Mouse (Mus musculus) adrenal gland, postnatal 36 days (tissue): ENCODE measurements around the gene Dmpk. TPM values are rescaled to one million over a fixed set of nuclear protein-coding genes. Genes with fewer than 3 reads are reported as not detected.
"Not testable (repeated sequence)": the region's sequence is repeated elsewhere in the genome, so short reads cannot be mapped to it uniquely, and the experiment has no call there.

ENCODE experiments used
- DNase-seq, 2 experiments: peaks; one replicate each; pipeline ENCODE4 v3.0.0; 2021; ENCODE audit warnings: mixed read lengths in 1 of 2
- long read RNA-seq, 2 experiments: library from polyadenylated mRNA; stranded (forward); transcript quantifications; one replicate each; pipeline ENCODE4 v2.0.0; 2021; ENCODE audit warnings: borderline sequencing depth in 2 of 2
- total RNA-seq, 2 experiments: library from RNA; stranded (reverse); gene quantifications; 2 replicates each; pipeline ENCODE4 v1.2.3; 2021

Dmpk gene
- 100 to 1,000 TPM in 1 of 2 experiments, 10 to 100 TPM in 1; 81.5 to 110 TPM for total RNA-seq
- long read RNA-seq, experiment 1, transcript Dmpk-201 (15 exons, 2,761 nt), result major isoform, 15 of 80 reads
- long read RNA-seq, experiment 1, partial matches to known transcripts, result 4 of 80 reads
- long read RNA-seq, experiment 1, other reads (novel, unspliced or antisense), result 57 of 80 reads
- long read RNA-seq, experiment 2, transcript Dmpk-201 (15 exons, 2,761 nt), result major isoform, 6 of 39 reads
- long read RNA-seq, experiment 2, partial matches to known transcripts, result 4 of 39 reads
- long read RNA-seq, experiment 2, other reads (novel, unspliced or antisense), result 28 of 39 reads

- DNase-seq, result peak; percentile 67 to 80
Measured at GRCm38 (mm10) chr7:19083701-19084100, at the start of gene Dmpk. Dmpk (plus strand) TSS chr7:19083849.

- peak; percentile 54 to 56 for DNase-seq
Measured at GRCm38 (mm10) chr7:19044616-19045015, 39.0 kb upstream of the Dmpk start.

GRCm38 (mm10) chr7:19046286-19047069 lies 37.2 kb upstream of the Dmpk start:
- DNase-seq, result peak; percentile 83 to 87

- DNase-seq, result no peak
Measured at GRCm38 (mm10) chr7:19048006-19048527, 35.6 kb upstream of the Dmpk start.

GRCm38 (mm10) chr7:19049252-19049651 lies 34.4 kb upstream of the Dmpk start:
- DNase-seq, result no peak

- DNase-seq, result no peak
Measured at GRCm38 (mm10) chr7:19050172-19050571, 33.5 kb upstream of the Dmpk start.

GRCm38 (mm10) chr7:19051161-19051560 lies 32.5 kb upstream of the Dmpk start:
- no peak for DNase-seq

GRCm38 (mm10) chr7:19052345-19053135 lies 31.1 kb upstream of the Dmpk start:
- DNase-seq, result no peak

GRCm38 (mm10) chr7:19053136-19053532 lies 30.5 kb upstream of the Dmpk start:
- no peak for DNase-seq

GRCm38 (mm10) chr7:19054047-19054776 lies 29.4 kb upstream of the Dmpk start, which contains the start of gene Rsph6a:
Rsph6a (plus strand) TSS chr7:19054690.
- DNase-seq, result peak; percentile 36 to 56

- DNase-seq, result no peak
Measured at GRCm38 (mm10) chr7:19054777-19055076, 28.9 kb upstream of the Dmpk start.

- DNase-seq, result no peak
Measured at GRCm38 (mm10) chr7:19055108-19055507, 28.5 kb upstream of the Dmpk start.

GRCm38 (mm10) chr7:19057405-19057804 lies 26.2 kb upstream of the Dmpk start:
- DNase-seq, result no peak

GRCm38 (mm10) chr7:19065896-19066295 lies 17.8 kb upstream of the Dmpk start:
- DNase-seq, result no peak

- DNase-seq, result no peak
Measured at GRCm38 (mm10) chr7:19067063-19067462, 16.6 kb upstream of the Dmpk start.

- no peak for DNase-seq
Measured at GRCm38 (mm10) chr7:19067935-19068334, 15.7 kb upstream of the Dmpk start.

GRCm38 (mm10) chr7:19068707-19069106 lies 14.9 kb upstream of the Dmpk start:
- DNase-seq, result peak; percentile 73 to 82

GRCm38 (mm10) chr7:19069500-19069899 lies 14.1 kb upstream of the Dmpk start:
- DNase-seq, result peak in 1 of 2 experiments; percentile 42

GRCm38 (mm10) chr7:19071024-19071423 lies 12.6 kb upstream of the Dmpk start:
- DNase-seq, result not testable (repeated sequence)

- DNase-seq, result no peak
Measured at GRCm38 (mm10) chr7:19073504-19073903, 10.1 kb upstream of the Dmpk start.

GRCm38 (mm10) chr7:19074494-19074893 lies 9.2 kb upstream of the Dmpk start:
- DNase-seq, result no peak

GRCm38 (mm10) chr7:19075231-19075630 lies 8.4 kb upstream of the Dmpk start:
- no peak for DNase-seq
